Mouse (Mus musculus) layer of hippocampus, adult 11-12 months (tissue): ENCODE measurements around the gene Gm10409.
"Not testable (repeated sequence)": the region's sequence is repeated elsewhere in the genome, so short reads cannot be mapped to it uniquely, and the experiment has no call there.

Experiments
- DNase-seq: peaks from one replicate; pipeline ENCODE4 v3.0.0; 2022; ENCODE audit warnings: low spot score

Gene Gm10409

DNA sequence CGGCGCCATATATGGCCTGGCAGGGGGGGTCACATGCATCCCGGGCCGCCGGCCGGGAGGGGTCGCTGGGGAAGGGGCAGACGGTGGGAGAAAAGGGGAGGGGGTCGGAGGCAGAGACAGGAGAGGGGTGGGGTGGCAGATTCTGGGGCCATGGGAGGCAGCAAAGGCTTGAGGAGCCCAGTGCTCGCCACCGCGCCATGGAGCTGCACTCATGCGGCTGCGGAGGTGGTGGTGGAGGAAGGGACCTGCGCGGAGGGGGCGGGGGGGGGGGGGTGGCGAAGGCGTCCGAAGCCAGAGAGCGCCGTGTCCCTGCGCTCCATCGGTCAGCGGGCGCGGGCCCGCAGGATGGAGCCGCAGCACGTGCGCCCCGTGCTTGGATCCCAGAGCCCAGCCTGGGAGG, at the start of gene Gm10409:
Gene Gm10409 (plus strand): TSS at position 301 of the 400 bp plus-strand sequence.
- not testable (repeated sequence) for DNase-seq

DNA sequence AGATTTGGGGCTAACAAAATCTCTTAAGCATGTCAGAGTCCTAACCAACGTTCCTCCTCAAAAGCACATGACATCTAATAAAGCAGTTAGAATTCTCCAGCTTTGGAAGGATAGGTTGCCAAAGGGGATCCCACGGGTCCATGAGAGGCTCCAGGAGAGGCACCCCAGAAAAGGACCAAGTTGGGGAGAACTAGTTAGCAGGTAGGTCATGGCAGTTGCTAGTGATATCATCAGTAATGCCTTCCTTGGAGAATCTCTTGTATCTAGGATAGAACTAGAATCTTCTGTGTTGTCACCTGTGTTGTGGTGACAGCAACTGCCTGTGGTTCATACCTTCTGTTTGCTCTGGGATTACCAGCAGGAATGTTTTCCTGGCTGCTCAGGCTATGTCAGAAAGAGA, 17.6 kb upstream of the Gm10409 start, which contains the start of gene Gm10413:
Gene Gm10413 (plus strand): TSS at position 301 of the 400 bp plus-strand sequence.
- not testable (repeated sequence) for DNase-seq

DNA sequence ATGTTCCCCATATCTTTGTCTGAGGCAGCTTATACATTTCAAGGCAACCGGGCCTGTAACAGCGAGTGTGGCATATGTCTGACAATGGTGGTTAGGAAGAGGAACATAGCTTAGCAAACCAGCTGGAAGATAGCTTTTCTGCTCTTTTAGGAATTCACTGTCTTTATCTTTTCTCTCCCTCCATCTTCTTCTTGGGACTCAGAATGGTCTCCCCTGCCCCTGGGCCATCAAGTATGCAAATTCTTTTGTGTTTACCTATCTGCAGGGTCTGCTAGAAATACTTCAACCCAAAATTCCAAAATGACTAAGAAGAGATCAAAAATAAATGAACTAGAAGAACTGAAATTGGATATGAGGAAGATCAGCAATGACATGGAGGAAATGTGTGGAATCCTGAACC, 15.4 kb downstream of the Gm10409 start, which contains the start of gene Gm3005:
Gene Gm3005 (plus strand): TSS at position 301 of the 400 bp plus-strand sequence.
- DNase-seq, result not testable (repeated sequence)

DNA sequence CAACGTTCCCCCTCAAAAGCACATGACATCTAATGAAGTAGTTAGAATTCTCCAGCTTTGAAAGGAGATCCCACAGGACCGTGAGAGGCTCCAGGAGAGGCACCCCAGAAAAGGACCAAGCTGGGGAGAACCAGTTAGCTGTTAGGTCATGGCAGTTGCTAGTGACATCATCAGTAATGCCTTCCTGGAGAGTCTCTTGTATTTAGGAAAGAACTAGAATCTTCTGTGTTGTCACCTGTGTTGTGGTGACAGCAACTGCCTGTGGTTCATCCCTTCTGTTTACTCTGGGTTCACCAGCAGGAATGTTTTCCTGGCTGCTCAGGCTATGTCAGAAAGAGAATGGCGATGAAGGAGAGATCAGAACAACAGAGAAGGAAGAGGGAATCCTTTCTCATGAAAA, 36.7 kb downstream of the Gm10409 start, which contains the start of gene Gm10408:
Gene Gm10408 (plus strand): TSS at position 301 of the 400 bp plus-strand sequence.
- DNase-seq, result not testable (repeated sequence)
